Mouse (Mus musculus) spleen, adult 12 weeks (tissue): Measurements from ENCODE around the gene Cebpz.

ENCODE experiments used
- DNase-seq: peaks from one replicate; pipeline ENCODE4 v3.0.0; 2022; ENCODE audit warnings: low spot score

Gene Cebpz

DNA sequence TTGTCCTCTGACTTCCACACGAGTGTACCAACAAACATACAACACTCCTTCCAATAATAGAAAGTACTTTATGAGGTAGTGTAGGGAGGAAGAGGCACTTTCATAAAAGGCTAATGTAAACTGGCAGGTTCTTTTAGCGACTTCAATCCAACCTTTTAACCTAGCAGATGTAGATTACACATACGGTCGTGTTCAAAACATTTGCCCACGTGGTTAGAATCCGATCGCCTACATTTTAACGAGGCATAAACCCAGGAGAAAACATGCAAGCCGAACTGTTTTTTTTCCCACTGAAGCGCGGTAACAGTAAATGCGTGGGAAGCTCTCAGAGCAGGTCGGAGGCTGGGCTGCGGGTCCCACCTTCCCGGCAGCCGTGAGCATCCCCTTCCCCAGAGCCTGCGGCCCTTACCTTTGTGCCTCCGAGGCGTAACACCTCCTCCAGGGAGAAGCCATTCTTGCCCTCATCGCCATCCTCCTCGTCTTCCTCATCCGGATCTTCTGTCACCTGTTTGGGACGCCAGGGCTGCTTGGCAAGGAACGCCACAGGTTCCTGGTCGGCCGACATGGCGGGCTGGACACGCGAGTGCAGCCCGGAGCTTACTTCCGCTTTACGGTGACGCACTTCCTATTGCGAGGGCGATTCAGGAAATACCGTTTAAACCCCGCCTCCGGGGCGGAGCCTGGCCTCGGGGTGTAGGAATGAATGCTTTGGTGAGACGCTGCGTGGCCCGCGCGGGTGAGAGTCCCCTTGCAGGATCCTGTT is at the start of gene Cebpz, which contains the start of gene Ndufaf7:
Gene Cebpz, minus strand, starts transcription at position 601 of the 763 bp plus-strand sequence.
Gene Ndufaf7, plus strand, starts transcription at position 671 of the 763 bp plus-strand sequence.
- DNase-seq: peak; percentile 98

DNA sequence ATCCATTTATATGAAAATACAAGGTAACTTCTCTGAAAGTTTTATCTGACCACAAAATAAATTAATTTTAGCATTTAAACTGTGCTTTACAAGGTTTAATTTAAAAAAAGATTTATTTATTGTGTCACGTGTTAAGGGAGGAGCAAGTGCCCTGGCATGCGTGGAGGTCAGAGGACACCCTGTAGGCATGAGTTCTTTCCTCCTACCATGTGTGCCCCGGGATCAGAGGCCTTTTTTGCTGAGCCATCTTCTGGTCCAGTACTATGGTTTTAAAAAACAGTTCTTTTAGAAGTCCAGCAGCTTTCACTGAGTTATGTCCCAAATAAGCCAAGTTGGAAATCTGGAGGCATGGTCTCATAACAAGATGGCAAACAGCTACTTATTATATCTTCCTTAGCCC is 46.9 kb upstream of the Cebpz start:
- no peak for DNase-seq

DNA sequence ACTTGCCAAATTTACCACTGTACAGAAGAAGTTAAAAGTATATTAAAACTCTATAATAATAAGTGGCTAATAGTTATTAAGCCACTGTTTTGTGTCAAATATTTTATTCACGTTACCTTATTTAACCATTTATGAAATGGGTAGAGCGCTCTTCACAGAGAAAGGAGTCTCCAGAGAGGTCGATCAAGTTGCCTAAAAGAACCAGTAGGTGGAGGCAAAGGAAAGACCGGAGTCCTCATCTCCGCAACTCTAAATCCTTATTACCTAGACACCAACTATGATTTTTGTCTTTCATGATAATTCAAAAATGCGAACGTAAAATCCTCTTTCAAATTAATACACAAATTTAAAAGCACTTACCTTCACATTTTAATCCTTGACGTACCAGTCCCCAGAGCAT is 46.3 kb upstream of the Cebpz start:
- no peak for DNase-seq

DNA sequence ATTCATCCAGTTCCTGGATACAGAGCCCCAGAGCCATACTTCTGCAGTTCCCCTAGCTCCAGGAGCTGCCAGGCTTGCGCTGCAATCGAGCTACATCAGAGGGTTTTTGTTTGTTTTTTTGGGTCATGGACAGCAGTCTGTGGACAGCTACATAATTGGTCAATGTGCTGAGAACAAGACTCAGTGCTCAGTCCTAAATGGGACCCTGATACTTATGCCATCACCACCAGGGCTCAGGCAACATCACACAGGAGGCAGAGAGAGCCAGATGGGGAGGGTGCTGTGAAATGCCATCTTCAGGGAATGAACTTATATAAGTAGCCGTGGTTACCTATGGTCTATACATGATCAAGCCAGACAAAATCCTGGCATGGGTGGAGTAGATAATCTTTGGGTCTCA is 31.6 kb upstream of the Cebpz start:
- no peak for DNase-seq

DNA sequence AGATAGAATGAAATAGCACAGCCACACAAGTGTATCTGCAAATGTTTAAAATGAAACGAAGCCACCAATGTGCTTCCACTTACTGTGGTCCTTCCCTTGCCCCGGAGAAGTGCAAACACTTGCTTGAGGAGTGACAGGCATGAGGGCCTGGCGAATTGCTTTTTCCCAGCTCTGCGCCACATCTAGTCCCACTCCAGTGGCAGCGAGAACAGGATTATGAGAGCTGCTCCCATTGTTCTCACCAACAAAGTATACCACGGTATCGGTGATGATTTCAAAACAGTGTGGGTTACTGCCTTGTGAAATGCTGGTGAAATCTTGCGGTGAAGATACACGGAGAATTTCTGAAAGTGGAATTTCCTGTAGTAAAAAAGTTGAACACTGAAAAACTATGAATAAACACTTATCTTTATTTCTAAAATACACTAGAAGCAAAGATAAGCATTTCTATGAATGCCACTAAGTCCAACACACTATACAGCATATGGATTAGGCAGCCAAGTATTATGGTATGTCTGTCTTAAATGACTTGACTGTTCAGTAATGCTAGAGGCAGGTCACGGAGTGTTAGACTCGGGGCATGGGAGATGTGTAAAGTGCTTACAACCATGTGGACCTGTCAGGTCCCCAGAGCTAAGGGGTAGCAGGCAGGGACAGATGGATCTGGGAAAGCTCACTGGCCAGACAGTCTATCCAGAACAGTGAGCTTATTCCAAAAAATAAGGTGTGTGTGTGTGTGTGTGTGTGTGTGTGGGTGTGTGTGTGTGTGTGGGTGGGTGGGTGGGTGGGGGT is 29.4 kb upstream of the Cebpz start:
- no peak for DNase-seq

DNA sequence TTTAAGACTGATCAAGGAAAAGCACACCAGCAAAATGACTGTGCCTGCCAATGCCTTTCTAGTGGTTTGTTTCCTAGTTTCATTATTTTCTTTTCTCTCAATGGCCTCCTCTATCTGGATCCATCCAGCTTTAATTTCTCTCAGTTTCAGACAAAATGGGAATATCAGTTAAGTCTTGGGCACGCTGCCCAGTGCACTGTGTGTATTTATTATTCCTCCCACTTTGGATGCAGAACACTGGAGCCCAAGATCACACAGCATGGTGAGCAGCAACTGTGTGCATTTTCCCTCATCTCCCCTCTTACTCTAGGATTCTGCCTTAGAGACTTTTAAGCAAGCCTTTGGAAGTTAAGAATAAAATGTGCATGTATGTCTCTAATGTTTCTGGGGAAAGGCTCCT is 27.5 kb upstream of the Cebpz start:
- DNase-seq: no peak

DNA sequence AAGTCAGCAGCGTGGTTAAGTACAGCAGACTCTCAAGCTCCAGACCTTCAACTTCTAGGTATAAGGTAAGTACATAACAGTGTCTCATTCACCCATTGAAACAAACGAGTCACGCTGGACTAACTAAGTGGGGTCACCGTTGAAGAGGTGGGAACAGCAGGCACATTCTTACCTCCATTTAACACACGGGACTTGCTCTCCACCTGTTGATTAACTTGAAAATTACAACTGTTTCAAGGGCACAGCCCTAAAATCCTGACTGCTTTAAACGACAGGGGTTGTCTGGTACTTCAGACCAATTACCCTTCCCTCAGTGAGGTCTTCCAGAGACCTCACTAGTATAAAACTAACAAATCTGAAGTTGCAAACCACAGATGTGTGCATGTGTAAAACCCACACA is 22.6 kb upstream of the Cebpz start:
- no peak for DNase-seq

DNA sequence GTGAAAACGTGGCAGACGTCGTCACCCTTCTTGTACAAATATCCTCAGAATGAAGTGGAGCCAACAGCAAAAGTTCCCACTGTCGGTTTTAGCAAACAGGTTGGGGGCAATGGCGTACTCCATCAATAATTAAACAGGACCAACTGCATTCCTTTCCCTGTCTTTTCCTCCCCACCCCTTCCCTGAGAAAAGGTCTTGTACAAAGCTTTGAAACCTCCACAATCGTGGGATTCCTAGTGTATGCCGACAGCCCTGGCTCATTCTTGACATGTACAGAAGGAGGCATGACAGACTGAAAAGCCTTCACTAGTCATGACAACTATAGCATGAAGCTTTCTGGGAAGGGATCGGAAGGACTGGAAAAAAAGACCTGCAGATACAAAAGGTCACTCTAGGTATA is 16.4 kb upstream of the Cebpz start:
- DNase-seq: no peak

DNA sequence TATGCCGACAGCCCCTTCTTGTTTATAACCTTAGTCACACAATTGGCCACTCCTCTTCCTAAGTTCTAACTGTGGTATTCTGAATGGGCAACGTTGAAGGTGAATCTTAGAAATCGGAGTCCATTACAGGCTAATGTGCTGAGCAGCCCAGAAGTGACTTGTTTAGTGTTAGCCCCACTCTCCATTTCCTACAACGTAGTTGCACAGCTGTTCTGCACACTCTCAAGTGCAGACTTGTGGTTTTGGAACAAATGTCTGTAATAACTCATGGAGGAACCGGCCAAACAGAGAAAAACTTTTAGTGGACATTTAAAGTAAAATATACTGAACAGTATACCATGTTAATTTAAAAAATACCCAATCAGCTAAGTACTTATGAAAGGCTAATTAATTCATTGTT is 15.2 kb upstream of the Cebpz start:
- DNase-seq: no peak

DNA sequence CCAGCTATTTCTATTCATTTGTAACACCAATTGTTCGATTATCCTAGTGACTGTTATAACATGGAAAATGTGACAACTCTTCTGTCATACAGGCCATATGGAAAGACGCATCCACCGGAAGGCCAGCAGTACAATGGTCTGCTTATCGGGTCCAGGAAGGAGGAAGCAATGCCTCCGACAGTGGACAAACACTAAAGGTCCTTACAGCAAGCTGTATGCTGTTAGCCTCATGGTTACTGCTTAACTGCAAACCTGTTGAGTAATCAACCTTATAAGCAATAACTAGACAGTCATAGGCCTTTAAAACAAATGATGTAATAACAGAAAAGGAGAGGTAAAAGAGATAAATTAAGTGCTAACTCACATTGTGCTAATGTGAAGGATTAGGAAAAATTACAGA is 14.4 kb upstream of the Cebpz start:
- no peak for DNase-seq

DNA sequence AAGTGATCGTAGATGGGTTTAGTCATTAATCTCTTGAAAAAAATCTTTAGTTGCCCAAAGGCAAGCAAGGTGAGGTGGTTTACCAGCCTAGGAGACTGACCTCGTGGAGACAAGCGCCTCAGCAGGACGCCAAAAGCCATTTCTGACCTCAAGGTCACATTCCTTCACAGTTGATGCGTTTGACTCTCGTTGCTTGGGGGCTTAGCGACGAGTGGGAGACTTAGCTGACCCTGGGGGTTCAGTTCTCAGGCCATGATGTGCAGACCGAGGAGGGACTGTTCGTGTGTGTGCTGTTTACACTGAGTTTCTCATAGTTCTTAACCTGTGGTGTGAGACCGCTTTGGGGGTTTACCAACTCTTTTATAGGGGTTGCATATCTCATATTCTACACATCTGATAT is 5.7 kb upstream of the Cebpz start:
- DNase-seq: no peak

DNA sequence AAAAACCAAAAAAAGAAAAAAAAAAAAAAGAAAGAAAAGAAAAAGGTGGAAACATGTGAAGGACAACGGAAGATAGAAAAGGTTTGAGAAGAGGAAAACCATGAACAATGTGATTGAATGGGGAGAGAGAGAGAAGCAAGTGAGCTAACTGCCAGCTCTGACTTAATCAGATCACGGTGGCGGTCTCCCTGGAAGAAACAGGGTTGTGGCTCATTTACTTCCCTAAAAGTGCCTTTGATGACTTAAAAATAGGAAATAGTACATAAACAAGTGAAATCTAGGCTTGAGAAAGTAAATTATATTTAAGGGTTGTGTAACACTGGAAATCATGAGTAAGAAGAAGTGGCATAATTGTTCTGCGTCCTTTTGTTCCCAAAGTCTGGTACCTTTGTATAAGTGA is 2.1 kb upstream of the Cebpz start:
- no peak for DNase-seq

DNA sequence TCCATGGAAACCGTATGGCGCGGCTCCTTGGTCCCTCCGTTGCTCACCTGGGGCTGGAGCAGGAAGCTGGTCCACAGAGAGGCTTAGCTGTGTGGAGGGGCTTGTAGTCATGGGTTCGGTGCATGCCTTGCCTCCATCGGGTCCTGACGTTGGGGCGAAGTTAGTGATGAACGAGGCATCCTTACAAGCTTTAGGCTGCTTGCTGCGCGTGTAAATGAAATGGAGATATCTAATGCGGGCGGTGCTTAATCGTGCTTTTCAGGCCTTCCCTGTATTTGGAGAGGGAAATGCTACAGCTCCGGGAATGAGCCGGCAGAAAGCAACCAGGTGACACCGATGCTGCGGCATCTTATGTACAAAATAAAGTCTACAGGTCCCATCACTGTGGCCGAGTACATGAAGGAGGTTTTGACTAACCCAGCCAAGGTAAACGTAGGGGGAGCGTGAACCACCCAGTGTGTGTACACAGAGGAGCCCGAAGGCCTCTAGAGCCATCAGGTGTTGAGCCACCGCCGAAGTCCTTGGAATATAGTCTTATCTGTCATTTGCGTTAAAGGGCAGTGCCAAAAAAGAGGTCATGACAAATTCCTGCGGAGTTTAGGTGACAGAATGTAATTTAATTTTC is 475 bp upstream of the Cebpz start:
- no peak for DNase-seq

DNA sequence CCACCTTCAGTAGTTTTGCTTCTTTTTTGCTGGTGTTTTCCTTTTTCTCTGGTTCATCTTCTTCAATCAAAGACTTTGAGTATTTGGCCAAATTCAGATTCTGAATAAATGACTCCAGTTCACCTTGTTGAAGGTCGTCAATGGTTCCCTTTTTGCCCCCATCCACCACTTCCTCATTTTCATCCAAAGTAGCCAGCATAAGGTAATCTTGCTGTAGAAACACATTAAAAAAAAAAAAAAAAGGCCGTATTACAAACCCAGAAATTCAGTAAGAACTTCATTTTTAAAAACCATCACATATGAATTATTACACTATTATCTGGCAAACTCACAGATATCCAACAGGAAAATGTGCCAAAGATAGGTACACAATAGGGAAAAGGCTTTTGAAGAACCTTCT is 1.0 kb downstream of the Cebpz start:
- no peak for DNase-seq

DNA sequence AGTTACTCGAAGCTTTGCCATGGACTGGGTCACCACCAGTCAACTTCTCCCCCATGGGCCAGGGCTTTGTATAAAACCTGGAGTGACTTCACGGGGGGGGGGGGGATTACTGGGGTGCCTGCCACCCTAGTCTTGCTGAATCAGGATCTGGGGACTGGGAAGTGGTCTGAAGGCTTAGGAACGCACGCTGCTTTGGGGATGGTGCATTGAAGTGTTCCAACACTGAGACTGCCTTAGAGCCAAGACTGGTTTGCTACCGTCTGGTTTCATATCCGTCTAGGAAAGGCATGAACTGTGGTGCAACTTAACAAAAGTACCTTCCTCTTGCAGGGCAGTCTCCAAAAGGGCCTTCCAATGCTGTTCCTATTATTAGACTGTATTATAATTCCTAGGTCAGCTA is 19.2 kb downstream of the Cebpz start:
- no peak for DNase-seq

DNA sequence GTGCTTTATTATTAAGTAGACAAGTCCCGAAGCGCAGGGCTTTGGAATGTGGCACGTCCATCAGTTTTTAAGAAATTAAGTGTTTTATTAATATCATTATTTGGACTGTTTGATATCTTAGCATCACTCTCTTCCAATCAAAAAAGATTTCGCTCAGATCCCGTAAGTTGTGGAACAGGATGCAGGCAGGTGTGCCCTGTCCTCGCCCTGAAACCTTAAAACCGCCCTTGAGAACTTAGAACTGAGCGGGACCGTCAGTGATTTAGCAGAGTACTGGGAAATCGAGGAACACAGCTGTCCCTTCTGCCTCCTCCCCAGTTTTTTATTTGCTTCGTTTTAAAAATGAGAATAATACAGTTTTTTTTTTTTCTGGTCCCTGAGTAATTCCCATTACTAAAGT is 20.0 kb downstream of the Cebpz start:
- no peak for DNase-seq

DNA sequence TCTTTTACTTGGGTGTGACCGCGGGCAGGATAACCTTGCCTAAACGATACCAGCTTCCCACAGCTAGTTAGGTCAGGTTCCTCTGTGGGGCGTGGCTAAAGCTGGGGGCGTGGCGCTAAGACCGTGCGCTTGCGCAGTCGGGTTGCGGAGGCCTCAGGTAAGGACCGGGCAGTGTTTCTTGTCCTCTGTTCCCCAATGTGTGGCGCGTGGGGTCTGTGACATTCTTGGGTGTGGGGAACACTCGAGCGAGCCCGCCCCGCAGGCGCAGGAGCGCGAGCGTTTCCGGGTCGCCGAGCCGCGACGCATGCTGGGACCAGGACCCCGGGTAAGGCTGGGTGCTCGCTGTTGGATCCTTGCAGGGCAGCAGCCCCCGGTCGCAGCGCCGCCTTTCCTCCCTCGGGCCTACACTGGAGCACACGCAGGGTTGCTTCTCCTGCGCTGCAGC is 20.5 kb downstream of the Cebpz start, which contains the start of gene Cebpzos:
Gene Cebpzos, plus strand, starts transcription at position 132 of the 445 bp plus-strand sequence.
- DNase-seq: peak; percentile 82

DNA sequence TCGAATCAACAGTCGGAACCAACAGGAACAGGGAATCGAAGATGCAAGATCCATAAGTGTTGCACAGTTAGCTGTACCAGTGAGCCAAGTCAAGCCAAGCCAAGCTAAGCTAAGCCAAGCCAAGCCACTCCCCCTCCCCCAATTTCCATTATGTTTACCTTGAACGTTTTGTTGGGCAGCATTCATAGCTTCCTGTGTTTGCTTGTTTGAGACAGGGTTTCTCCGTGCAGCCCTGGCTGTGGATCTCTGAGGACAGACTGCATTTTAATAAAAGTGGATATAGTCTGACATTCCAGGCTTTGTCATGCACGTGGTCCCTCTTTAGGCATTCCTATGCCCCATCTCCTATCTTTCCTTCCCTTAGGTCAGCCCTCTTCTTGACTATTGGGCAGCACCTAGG is 21.1 kb downstream of the Cebpz start:
- no peak for DNase-seq

DNA sequence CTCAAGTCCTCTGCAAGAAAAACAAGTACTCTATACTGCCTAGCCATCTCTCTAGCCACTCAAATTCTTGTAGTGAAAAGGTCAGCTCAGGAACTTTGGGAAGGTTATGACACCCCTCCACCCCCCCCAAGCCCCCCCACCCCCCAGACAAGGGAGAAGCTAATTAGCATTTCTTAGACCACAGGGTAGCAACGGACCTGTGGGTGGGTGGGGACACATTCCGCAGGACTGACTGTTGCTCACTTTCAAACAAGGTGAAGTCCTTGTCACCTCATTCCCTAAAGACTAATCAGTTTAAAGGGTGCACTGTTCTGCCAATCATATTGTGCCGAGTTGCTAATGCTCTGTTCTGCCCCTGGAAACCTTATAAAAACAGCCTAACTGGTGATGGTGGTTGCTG is 22.9 kb downstream of the Cebpz start:
- DNase-seq: no peak

DNA sequence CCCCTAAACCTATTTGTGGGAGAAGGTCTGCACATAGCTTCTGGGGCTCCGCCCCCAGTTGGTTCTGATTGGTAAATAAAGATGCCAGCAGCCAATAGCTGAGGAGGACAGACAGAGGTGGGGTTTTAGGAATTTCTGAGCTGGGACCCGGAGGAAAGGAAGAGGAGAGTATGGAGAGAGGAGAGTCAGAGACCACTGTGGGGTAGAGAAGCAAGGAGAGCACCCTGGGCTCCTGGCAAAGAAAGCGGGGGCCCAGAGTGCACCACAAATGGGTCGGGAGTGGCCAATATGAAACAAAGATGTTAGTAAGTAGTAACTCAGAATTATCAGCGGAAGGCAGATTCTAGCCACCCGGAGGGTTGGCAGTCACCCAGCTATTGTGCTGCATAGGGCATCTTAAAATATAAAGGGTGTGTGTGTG is 24.0 kb downstream of the Cebpz start:
- DNase-seq: no peak

DNA sequence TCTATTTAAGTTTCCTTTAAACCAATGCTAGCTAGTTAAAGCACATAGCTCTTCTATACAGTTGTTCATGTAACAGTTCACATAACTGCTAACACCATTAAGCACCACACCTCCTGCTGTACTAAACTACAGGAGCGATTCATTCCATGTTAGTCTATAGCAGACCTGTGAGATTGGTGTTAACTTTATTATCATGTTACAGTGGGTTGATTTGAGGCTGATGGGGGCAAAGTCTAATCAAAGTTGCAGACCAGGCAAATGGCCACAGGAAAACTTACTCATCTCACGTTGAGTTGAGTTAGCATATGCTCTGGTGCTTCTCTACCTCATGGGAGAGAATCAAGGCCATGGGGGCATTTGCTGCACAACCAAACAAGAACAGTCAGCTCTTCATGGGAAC is 27.5 kb downstream of the Cebpz start:
- DNase-seq: no peak

DNA sequence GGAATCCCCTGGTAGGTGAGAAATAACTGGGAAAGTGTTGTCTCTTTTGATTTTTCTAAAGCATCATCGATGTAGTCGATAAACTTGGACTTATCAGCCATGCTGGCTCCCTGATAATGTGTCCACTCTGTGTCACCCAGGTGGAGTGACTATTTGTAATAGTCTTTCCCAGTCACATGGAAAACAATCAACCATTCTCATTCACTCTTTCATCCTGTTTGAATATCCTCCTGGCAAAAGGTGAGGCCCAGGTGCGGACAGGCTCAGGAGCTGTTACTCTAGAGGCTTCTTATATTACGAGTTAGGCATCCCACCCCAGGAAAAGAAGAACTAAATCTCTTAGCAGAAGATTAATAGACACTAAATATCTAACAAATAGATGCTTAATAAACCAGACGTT is 30.0 kb downstream of the Cebpz start, which contains the start of gene Sult6b1:
Gene Sult6b1, minus strand, starts transcription at position 101 of the 400 bp plus-strand sequence.
- no peak for DNase-seq

DNA sequence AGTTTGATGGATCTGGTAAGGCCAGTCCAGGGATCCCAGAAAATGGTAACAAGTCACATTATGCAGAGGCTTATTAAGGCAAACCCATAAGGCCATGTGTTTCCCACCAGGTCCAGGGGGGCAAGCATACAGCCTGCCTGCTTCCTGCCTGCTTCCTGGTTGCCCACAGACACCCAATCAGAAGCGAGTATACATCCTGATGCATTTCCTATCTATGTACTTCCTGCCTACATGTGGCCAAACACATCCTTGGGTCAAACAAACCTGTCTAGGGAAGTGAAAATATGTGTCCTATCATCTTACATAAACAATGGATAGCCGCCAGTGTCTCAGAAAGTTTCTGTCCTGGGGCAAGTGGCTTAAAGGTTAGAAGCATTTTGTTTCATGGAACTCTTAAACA is 33.7 kb downstream of the Cebpz start:
- no peak for DNase-seq
